Mouse (Mus musculus) heart, postnatal 0 days (tissue): Measurements from ENCODE around the gene Alpl.

Source experiments
- CTCF ChIP-seq: IDR thresholded peaks from 2 replicates; pipeline ENCODE4 v1.5.1; 2016; ENCODE audit warnings: antibody characterized with exemption, control low read depth, low read depth
- EP300 ChIP-seq: IDR thresholded peaks from 2 replicates; pipeline ENCODE4 v1.6.1; 2016; ENCODE audit warnings: antibody characterized with exemption, low read depth

DNA sequence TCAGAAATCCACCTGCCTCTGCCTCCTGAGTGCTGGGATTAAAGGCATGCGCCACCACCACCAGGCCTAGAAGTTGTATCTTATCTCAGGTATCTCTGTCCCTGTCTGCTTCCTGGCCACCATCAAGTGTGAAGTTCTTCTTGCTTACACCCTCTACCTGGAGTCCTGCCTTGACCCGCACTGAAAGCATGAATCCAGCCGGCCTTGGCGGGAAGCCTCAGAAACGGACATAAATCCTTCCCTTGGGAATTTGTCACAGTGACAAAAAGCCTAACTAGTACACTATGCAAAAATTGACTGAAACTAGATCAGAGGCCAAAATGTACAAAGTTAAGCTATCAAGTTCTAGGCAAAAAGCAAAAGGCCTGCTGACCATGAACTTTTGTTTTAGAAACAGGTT lies 26.4 kb upstream of the Alpl start:
- TF ChIP-seq CTCF: no peak
- TF ChIP-seq EP300: no peak
